Mouse (Mus musculus) liver, embryonic 14.5 days (tissue): ENCODE data around the gene Gpx4. TPM values are rescaled to one million over a fixed set of nuclear protein-coding genes. Genes with fewer than 3 reads are reported as not detected.
"Not testable (repeated sequence)": the region's sequence is repeated elsewhere in the genome, so short reads cannot be mapped to it uniquely, and the experiment has no call there.

Experiments used
- ATAC-seq: fragments of 200-750 bp; cut with Nextera tagmentation; 2 replicates; pipeline ENCODE4 v1.8.0; 2017; ENCODE audit warnings: moderate number of reproducible peaks, mild to moderate bottlenecking, moderate library complexity; ENCODE audit not compliant: insufficient read depth
- DNase-seq, 3 experiments: peaks; one replicate each; pipeline ENCODE4 v3.0.0-alpha.2; 2012 to 2013; ENCODE audit warnings: low read depth in 3 of 3, low spot score in 3 of 3
- H3K27ac ChIP-seq: fragments of 300-500 bp; sonication (generic); 2 replicates; pipeline ENCODE4 v1.5.1; 2014; ENCODE audit warnings: moderate library complexity, mild to moderate bottlenecking, control low read depth, inconsistent platforms
- H3K27me3 ChIP-seq: fragments of 300-500 bp; sonication (generic); 2 replicates; pipeline ENCODE4 v1.6.1; 2014; ENCODE audit warnings: mild to moderate bottlenecking, low read length, moderate library complexity; ENCODE audit not compliant: control insufficient read depth, insufficient read depth
- H3K36me3 ChIP-seq: fragments of 300-500 bp; sonication (generic); replicated peaks from 2 replicates; pipeline ENCODE4 v1.6.1; 2014; ENCODE audit warnings: low read depth; ENCODE audit not compliant: control insufficient read depth, insufficient read depth
- H3K4me1 ChIP-seq, 2 experiments: fragments of 200-500 bp in 1 of 2; fragments of 300-500 bp in 1 of 2; sonication (generic) in 1 of 2; replicated peaks; 2 replicates each; pipeline ENCODE4 v1.6.1; 2012 to 2014; ENCODE audit warnings: antibody characterized with exemption in 1 of 2, inconsistent platforms in 1 of 2, low read length in 1 of 2; ENCODE audit not compliant: control insufficient read depth in 2 of 2, insufficient read depth in 2 of 2
- H3K4me2 ChIP-seq: fragments of 300-500 bp; sonication (generic); 2 replicates; pipeline ENCODE4 v1.6.1; 2014; ENCODE audit warnings: low read depth, mild to moderate bottlenecking, control low read depth, moderate library complexity
- H3K4me3 ChIP-seq, 2 experiments: fragments of 200-500 bp in 1 of 2; fragments of 300-500 bp in 1 of 2; sonication (generic) in 1 of 2; 2 replicates each; pipeline ENCODE4 v1.5.1; 2012 to 2014; ENCODE audit warnings: low read depth in 2 of 2, low read length in 2 of 2, mild to moderate bottlenecking in 2 of 2, control low read depth in 1 of 2, inconsistent platforms in 1 of 2, moderate library complexity in 1 of 2; ENCODE audit not compliant: insufficient read depth in 1 of 2
- H3K9ac ChIP-seq: fragments of 300-500 bp; sonication (generic); replicated peaks from 2 replicates; pipeline ENCODE4 v1.6.1; 2014; ENCODE audit warnings: mild to moderate bottlenecking, control low read depth, moderate library complexity
- H3K9me3 ChIP-seq: fragments of 300-500 bp; sonication (generic); 2 replicates; pipeline ENCODE4 v1.6.1; 2016; ENCODE audit warnings: low read length, mixed read lengths; ENCODE audit not compliant: control insufficient read depth
- CTCF ChIP-seq: IDR thresholded peaks from 2 replicates; pipeline ENCODE4 v1.5.1; 2016; ENCODE audit warnings: antibody characterized with exemption, low read depth, control low read depth
- EP300 ChIP-seq: IDR thresholded peaks from 2 replicates; pipeline ENCODE4 v1.6.1; 2016; ENCODE audit warnings: antibody characterized with exemption, low read depth
- WGBS: fragments of 180-500 bp; shearing (Covaris S2); extraction: QIAGEN DNeasy Blood & Tissue Kit; methylation state at CpG from one replicate; pipeline ENCODE4 v1.1.7; 2014; ENCODE audit not compliant: insufficient replicate concordance; 5-methylcytosine and 5-hydroxymethylcytosine counted together
- polyA plus RNA-seq, 2 experiments: library from polyadenylated mRNA; depleted of rRNA in 1 of 2; stranded (reverse) in 1 of 2; unstranded in 1 of 2; fragments of >200 nt; fragmentation: Nextera tagmentation in 1 of 2; extraction: Ambion mirVana in 1 of 2; gene quantifications; 2 replicates each; pipeline versions ENCODE4 v1.2.1 to v1.2.3; 2012 to 2014

Gpx4 gene
- polyA plus RNA-seq, 2 experiments = 388 to 724 TPM

GRCm38 (mm10) chr10:80052374-80052764 lies 5.4 kb downstream of the Gpx4 start:
- Histone ChIP-seq H3K4me1 (peaks cover 36 to 42% of the 10 kb centered on the region in 2 experiments), H3K9ac (no peak overlapping the region; the same call in 1 of the 2 replicates)

GRCm38 (mm10) chr10:80053259-80053780 lies 6.4 kb downstream of the Gpx4 start:
- Histone ChIP-seq H3K36me3 (peaks cover 22% of the 10 kb centered on the region), H3K9ac (peak overlapping the region; percentile 98), H3K27me3 (no peaks in the 10 kb centered on the region), H3K4me3 (peak overlapping the region; percentile 83 to 95), H3K4me1 (peaks cover 36 to 40% of the 10 kb centered on the region in 2 experiments), H3K9me3 (no peaks in the 10 kb centered on the region), H3K27ac (peak overlapping the region; percentile 93), H3K4me2 (peak overlapping the region; percentile 98)
- peak; percentile 99 to 100 (median 100) for DNase-seq
- TF ChIP-seq EP300 (no peak; the same call in 1 of the 2 replicates), CTCF (no peak)
- ATAC-seq = peak; percentile 92
- WGBS = under 1% methylated on average over 46 of the region's 47 CpGs

More at GRCm38 (mm10) chr10:80052374-80052764, 5.4 kb downstream of the Gpx4 start:
- H3K27me3 ChIP-seq = no peaks in the 10 kb centered on the region
- no peak overlapping the region for H3K4me3 ChIP-seq
- peak overlapping the region; percentile 84 for H3K27ac ChIP-seq
- no peak for ATAC-seq
- DNase-seq = no peak
- peak overlapping the region; percentile 76; the same call in 1 of the 2 replicates for H3K4me2 ChIP-seq
- peaks cover 15% of the 10 kb centered on the region for H3K36me3 ChIP-seq
- TF ChIP-seq CTCF = no peak
- H3K9me3 ChIP-seq = no peaks in the 10 kb centered on the region
- 81% methylated on average over 5 of the region's 5 CpGs for WGBS

- DNase-seq = peak in 2 of 3 experiments; percentile 54 to 56
- WGBS = under 1% methylated on average over 77 of the region's 77 CpGs
Measured at GRCm38 (mm10) chr10:80053831-80054815, 7.2 kb downstream of the Gpx4 start.

GRCm38 (mm10) chr10:80054911-80055310 lies 7.9 kb downstream of the Gpx4 start:
- not testable (repeated sequence) for H3K27me3 ChIP-seq, H3K9me3 ChIP-seq, ATAC-seq, DNase-seq
- Histone ChIP-seq H3K36me3 (peaks cover 27% of the 10 kb centered on the region), H3K4me3 (peak overlapping the region; percentile 83 to 95), H3K4me1 (peaks cover 32 to 33% of the 10 kb centered on the region in 2 experiments), H3K27ac (peak overlapping the region; percentile 21; the same call in 1 of the 2 replicates), H3K9ac (peak overlapping the region; percentile 98), H3K4me2 (peak overlapping the region; percentile 98)
- 17% methylated on average over 3 of the region's 3 CpGs for WGBS

More at GRCm38 (mm10) chr10:80053831-80054815, 7.2 kb downstream of the Gpx4 start:
- Histone ChIP-seq H3K9ac (peak overlapping the region; percentile 98), H3K4me2 (peak overlapping the region; percentile 98), H3K9me3 (no peaks in the 10 kb centered on the region), H3K36me3 (peaks cover 25% of the 10 kb centered on the region), H3K27ac (peak overlapping the region; percentile 93), H3K4me3 (peak overlapping the region; percentile 83 to 95), H3K27me3 (no peaks in the 10 kb centered on the region), H3K4me1 (peaks cover 32 to 33% of the 10 kb centered on the region in 2 experiments)
- peak; percentile 56 for ATAC-seq
- peak; percentile 56 for TF ChIP-seq CTCF
- no peak for TF ChIP-seq EP300

GRCm38 (mm10) chr10:80055364-80055763 lies 8.4 kb downstream of the Gpx4 start:
- Histone ChIP-seq H3K27me3 (no peaks in the 10 kb centered on the region), H3K27ac (peak overlapping the region; percentile 21; the same call in 1 of the 2 replicates), H3K9ac (peak overlapping the region; percentile 98), H3K36me3 (peaks cover 31% of the 10 kb centered on the region), H3K9me3 (no peaks in the 10 kb centered on the region), H3K4me1 (peaks cover 30 to 31% of the 10 kb centered on the region in 2 experiments), H3K4me3 (peak overlapping the region; percentile 83 to 95), H3K4me2 (peak overlapping the region; percentile 98)
- TF ChIP-seq CTCF (no peak), EP300 (no peak)
- WGBS = 77% methylated on average over 5 of the region's 5 CpGs
- no peak for DNase-seq
- no peak for ATAC-seq
